ENCODE assay signal across 9 mouse cellular contexts in the genomic region with DNA sequence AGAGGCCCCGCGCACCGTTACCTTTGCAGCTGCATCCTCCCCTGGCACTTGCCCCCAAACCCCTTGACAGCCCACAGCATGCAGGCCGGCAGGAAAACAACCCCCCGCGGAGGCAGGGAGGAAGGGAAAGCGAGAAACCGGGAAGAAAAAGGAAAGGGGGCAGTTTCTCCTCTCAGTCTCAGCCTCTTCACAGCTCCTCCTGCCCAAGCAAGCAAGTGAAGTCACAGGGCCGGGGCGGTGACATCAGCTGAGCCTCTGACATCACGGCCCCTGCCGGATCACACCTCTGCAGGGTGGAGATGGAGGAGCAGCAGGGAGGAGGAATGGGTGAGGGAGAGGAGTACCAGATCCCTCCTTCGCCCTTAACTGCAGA.
A peak's percentile ranks its signal among the peaks of the same experiment; 100 is the strongest.
DNase-seq lines count a peak whose midpoint lies in the region; ATAC-seq and TF ChIP-seq lines count a peak whose summit lies in the region.
"Had no signal": no experiment of that assay in that cellular context is flagged by ENCODE, and none has a peak within 500 bp of the region (broad histone marks: within the 10 kb centered on the region; RNA-seq: fewer than 3 reads in every experiment).

No protein-coding gene starts in this region.

- peak overlapping the region; percentile 21 for H3K4me3 ChIP-seq in limb, embryonic 14.5 days (replicated peaks; ENCODE audit: low read length)
- peak overlapping the region; percentile 9; the same call in 1 of the 2 replicates for H3K4me3 ChIP-seq in thymus, adult 2 months (ENCODE audit: control insufficient read depth, insufficient read depth, low read length)

- H3K4me2 ChIP-seq in limb, embryonic 14.5 days (replicated peaks; ENCODE audit: low read depth, low read length, severe bottlenecking): peak overlapping the region; percentile 66

- no peak for ATAC-seq in limb, embryonic 14.5 days (ENCODE audit: low FRiP score, low read depth)
- ATAC-seq in erythroblast, adult 5-6 weeks (replicated peaks; ENCODE audit: low FRiP score, poor library complexity, severe bottlenecking): no peak

- H3K9me3 ChIP-seq in limb, embryonic 14.5 days (ENCODE audit: control insufficient read depth, low read length): no peaks in the 10 kb centered on the region

- peaks cover 29% of the 10 kb centered on the region for H3K4me1 ChIP-seq in limb, embryonic 14.5 days (ENCODE audit: control insufficient read depth, insufficient read depth, low read length)
- peaks cover 25% of the 10 kb centered on the region for H3K4me1 ChIP-seq in thymus, adult 2 months (replicated peaks; ENCODE audit: control insufficient read depth, insufficient read depth, low read length)

- H3K9ac ChIP-seq in limb, embryonic 14.5 days (ENCODE audit: low read depth, low read length, severe bottlenecking): peak overlapping the region; percentile 47
- H3K9ac ChIP-seq: liver, embryonic 14.5 days had no signal

- DNase-seq in adrenal gland, postnatal 14 days: peak; percentile 36
- no peak for DNase-seq in adrenal gland, postnatal 4 days (ENCODE audit: low spot score in 2 of 2)
- DNase-seq in right cerebral cortex, postnatal 4 days: peak; percentile 16
- DNase-seq in right cerebral cortex, adult 18-20 months: no peak
- no peak for DNase-seq in limb, embryonic 14.5 days (ENCODE audit: low spot score)
- DNase-seq in thymus, adult 2 months: peak; percentile 45
- no peak for DNase-seq in cerebellum, adult 11-12 months

- no peaks in the 10 kb centered on the region for H3K36me3 ChIP-seq in limb, embryonic 14.5 days (ENCODE audit: control insufficient read depth, insufficient read depth, low read length)
- no peaks in the 10 kb centered on the region for H3K36me3 ChIP-seq in thymus, adult 2 months (ENCODE audit: control insufficient read depth, insufficient read depth, low read length)

- H3K27ac ChIP-seq in limb, embryonic 14.5 days (replicated peaks; ENCODE audit: low read depth, low read length): no peak overlapping the region
- H3K27ac ChIP-seq in thymus, adult 2 months (ENCODE audit: control insufficient read depth, insufficient read depth, low read length): no peak overlapping the region
- H3K27ac ChIP-seq: liver, embryonic 14.5 days had no signal

- 3% methylated on average over 11 of the region's 13 CpGs for WGBS in limb, embryonic 14.5 days
- 9% methylated on average over 13 of the region's 13 CpGs for WGBS in thymus, adult 2 months

- no peaks in the 10 kb centered on the region for H3K27me3 ChIP-seq in limb, embryonic 14.5 days (ENCODE audit: control insufficient read depth, insufficient read depth, low read length)
- no peaks in the 10 kb centered on the region for H3K27me3 ChIP-seq in thymus, adult 2 months (ENCODE audit: control insufficient read depth, insufficient read depth, low read length)

- no peak for TF ChIP-seq POLR2A in limb, embryonic 14.5 days (IDR thresholded peaks at IDR 0.05; ENCODE audit: borderline replicate concordance, extremely low read depth, insufficient read depth, insufficient read length)
- no peak for TF ChIP-seq POLR2A in thymus, adult 2 months (IDR thresholded peaks at IDR 0.05; ENCODE audit: control insufficient read depth, extremely low read depth, insufficient read depth, low read length, poor library complexity)

- TF ChIP-seq CTCF in thymus, adult 2 months (IDR thresholded peaks at IDR 0.05; ENCODE audit: borderline replicate concordance, control insufficient read depth, extremely low read depth, insufficient read depth, low read length, poor library complexity): no peak

Comparison
In these comparisons a context has a peak if more than half of its experiments do, and no peak if none do; other contexts are left out.
1. DNase-seq: peak in adrenal gland, postnatal 14 days (single experiment), right cerebral cortex, postnatal 4 days (single experiment) and thymus, adult 2 months (single experiment); none in adrenal gland, postnatal 4 days (0 of 2), right cerebral cortex, adult 18-20 months (single experiment), limb, embryonic 14.5 days (single experiment) and cerebellum, adult 11-12 months (single experiment).